Mouse (Mus musculus): ENCODE measurements around the gene Csnk1d. TPM values are rescaled to one million over a fixed set of nuclear protein-coding genes. Genes with fewer than 3 reads are reported as not detected.

The Csnk1d gene
- polyA plus RNA-seq, 1 experiment = 49.2 TPM

DNA sequence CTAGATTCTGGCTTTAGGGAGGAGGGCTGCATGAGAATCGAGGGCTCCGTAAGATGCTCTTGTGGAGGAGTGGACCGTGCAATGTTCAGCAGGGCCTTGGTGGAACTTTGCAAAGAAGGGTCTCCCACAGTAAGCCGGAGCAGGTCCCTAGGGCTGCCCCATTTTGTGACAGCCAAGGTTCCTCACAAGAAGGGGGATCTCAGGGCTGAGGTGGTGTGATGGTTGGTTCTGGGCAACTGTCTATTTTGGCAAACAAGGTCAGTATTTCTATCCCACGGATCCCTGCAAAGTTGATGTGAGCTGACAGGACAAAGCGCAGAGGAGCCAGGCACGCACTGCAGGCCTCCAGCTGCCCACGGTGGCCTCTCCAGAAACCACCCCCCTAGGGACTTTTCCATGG, 39.9 kb downstream of the Csnk1d start:
- no peak overlapping the region for H3K27ac ChIP-seq (ENCODE audit: insufficient read depth, low read length)
- DNase-seq (ENCODE audit: low read depth in 1 of 2, low spot score in 2 of 2) = no peak
- 0 out of 2 replicates have a peak, but pooled peaks cover 6% of the 10 kb centered on the region for H3K27me3 ChIP-seq (ENCODE audit: control insufficient read depth, insufficient read depth, low read length)
- peaks cover 11% of the 10 kb centered on the region; the same call in 1 of the 2 replicates for H3K4me1 ChIP-seq (ENCODE audit: control insufficient read depth, insufficient read depth, insufficient read length)
- peak overlapping the region; percentile 46; the same call in 1 of the 2 replicates for H3K4me3 ChIP-seq (ENCODE audit: extremely low read depth, insufficient read depth, insufficient read length)
- 60% methylated on average over 8 of the region's 8 CpGs for WGBS
- no peaks in the 10 kb centered on the region for H3K36me3 ChIP-seq (ENCODE audit: control insufficient read depth, insufficient read depth, low read length)
- TF ChIP-seq CTCF (IDR thresholded peaks at IDR 0.05; ENCODE audit: extremely low read depth, insufficient read depth, insufficient read length, insufficient replicate concordance) (no peak), POLR2A (IDR thresholded peaks at IDR 0.05; ENCODE audit: low read depth, low read length) (no peak)

DNA sequence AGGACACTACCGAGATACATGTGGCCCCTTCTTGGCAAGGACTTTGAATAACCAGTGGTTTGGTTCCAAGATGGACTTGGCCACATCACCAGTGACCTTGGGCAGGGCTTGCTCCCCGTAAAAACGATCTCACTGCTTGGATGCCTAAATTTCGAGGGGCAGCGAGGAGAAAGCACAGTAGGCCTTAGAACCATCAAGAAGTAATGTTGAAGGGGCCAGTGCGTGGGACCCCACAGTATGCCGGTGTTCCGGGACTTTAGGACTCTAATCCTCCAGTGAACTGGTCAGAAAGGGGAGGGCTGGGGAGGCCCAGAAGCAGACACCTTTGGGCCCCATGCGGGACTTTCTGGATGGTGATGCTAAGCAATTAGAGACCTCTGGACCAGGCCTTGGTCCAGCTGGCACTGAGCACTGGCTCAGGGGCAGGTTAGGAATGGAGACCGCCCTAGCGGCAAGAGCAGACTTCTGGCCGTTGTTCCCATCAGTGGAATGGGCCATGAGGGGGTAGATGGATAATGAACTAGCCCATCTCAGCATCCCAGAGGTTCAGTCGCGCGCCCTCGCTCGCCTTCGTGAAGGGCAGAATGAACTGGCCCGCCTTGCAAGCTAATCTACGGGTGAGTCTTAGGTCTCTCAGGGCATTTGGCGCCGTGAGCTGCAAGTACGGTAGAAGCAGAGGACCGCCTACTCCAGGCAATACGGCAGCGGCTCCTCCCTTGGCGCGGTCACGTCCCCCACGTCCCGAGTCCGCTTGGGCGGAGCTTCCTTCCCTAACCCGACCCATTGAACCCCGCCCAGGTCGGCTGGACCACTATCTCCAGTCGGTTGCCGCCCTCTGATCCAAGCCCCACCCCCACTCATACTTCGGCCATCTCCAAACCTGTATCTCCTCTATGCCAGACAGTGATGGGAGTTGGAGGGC, 40.6 kb downstream of the Csnk1d start:
- 14% methylated on average over 39 of the region's 39 CpGs for WGBS
- Histone ChIP-seq H3K27ac (ENCODE audit: insufficient read depth, low read length) (no peak overlapping the region), H3K4me1 (ENCODE audit: control insufficient read depth, insufficient read depth, insufficient read length) (peaks cover 11% of the 10 kb centered on the region; the same call in 1 of the 2 replicates), H3K4me3 (ENCODE audit: extremely low read depth, insufficient read depth, insufficient read length) (peak overlapping the region; percentile 46; the same call in 1 of the 2 replicates), H3K36me3 (ENCODE audit: control insufficient read depth, insufficient read depth, low read length) (no peaks in the 10 kb centered on the region), H3K27me3 (ENCODE audit: control insufficient read depth, insufficient read depth, low read length) (0 out of 2 replicates have a peak, but pooled peaks cover 6% of the 10 kb centered on the region)
- DNase-seq (ENCODE audit: low read depth in 1 of 2, low spot score in 2 of 2) = peak in 1 of 2 experiments; percentile 58
- no peak for TF ChIP-seq CTCF (IDR thresholded peaks at IDR 0.05; ENCODE audit: extremely low read depth, insufficient read depth, insufficient read length, insufficient replicate concordance)
- TF ChIP-seq POLR2A (IDR thresholded peaks at IDR 0.05; ENCODE audit: low read depth, low read length) = no peak

DNA sequence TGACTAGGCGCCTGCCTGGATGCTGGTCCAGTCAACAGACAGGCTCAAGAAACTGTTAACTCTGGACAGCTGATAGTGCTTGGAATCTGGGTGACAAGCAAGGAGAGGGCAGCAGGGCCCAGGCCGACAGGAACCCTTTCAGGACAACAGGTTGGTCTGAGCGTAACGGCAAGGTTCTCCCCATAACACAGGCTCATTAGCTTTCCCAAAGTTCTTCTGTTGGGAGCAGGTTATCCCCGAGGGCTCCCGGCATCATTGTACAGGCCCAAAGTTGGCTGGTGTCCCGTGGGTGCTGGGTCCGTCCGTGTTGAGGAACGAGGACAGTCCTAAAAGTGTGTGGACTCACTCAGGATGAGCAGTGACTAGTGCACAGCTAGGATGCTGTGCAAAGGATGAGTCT, 41.3 kb downstream of the Csnk1d start:
- TF ChIP-seq CTCF (IDR thresholded peaks at IDR 0.05; ENCODE audit: extremely low read depth, insufficient read depth, insufficient read length, insufficient replicate concordance) (no peak), POLR2A (IDR thresholded peaks at IDR 0.05; ENCODE audit: low read depth, low read length) (no peak)
- Histone ChIP-seq H3K27ac (ENCODE audit: insufficient read depth, low read length) (no peak overlapping the region), H3K27me3 (ENCODE audit: control insufficient read depth, insufficient read depth, low read length) (0 out of 2 replicates have a peak, but pooled peaks cover 6% of the 10 kb centered on the region), H3K4me3 (ENCODE audit: extremely low read depth, insufficient read depth, insufficient read length) (no peak overlapping the region), H3K4me1 (ENCODE audit: control insufficient read depth, insufficient read depth, insufficient read length) (peaks cover 11% of the 10 kb centered on the region; the same call in 1 of the 2 replicates), H3K36me3 (ENCODE audit: control insufficient read depth, insufficient read depth, low read length) (no peaks in the 10 kb centered on the region)
- no peak for DNase-seq (ENCODE audit: low read depth in 1 of 2, low spot score in 2 of 2)
- 88% methylated on average over 10 of the region's 10 CpGs for WGBS

DNA sequence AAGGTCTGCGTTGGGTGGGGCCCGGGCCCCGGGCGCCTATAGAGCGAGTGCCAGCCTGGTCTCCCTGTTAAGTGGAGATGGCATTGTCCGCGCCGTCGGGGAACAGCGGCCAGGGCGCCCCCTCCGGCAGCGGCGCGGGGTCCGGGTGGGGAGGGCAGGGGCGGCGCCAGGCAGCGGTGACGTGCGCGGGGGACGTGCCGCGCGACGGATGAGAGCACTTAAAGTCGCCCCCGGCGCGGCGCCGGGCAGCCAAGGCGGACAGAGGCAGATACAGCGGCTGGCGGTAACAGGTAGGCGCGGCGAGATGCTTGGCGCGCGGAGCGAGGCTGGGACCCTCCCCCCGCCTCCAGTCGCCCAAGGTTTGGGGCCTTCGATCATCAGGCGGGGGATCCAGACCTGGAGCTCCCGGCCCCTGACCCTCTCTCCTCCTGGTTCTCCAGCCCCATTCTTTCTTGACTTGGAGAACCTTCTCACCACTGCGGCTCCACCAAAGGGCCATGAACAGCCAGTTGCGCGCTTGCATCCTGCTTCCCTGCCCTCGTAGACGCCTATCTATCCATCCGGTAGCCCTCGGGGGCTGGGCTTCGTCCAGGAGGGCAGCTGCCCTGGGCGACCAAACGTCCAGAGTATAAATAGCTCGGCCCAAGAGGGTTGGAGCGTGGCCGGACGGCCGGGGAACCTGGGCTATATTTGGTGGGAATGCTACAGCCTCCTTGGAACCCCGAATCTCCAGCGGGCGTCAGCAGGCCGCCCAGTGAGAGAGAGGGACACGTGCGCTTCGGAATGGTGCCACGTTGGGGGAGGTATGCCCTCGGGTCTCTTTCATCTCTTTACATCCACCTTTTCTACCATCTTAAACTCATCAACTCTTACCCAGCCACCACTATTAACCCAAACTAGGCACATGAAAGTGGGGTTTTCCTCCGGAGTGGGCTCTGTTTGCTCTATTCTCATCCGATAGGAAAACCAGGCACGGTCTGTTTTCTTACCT, 42.0 kb downstream of the Csnk1d start:
- TF ChIP-seq CTCF (IDR thresholded peaks at IDR 0.05; ENCODE audit: extremely low read depth, insufficient read depth, insufficient read length, insufficient replicate concordance) (no peak), POLR2A (IDR thresholded peaks at IDR 0.05; ENCODE audit: low read depth, low read length) (no peak; the same call in 1 of the 2 replicates)
- Histone ChIP-seq H3K4me1 (ENCODE audit: control insufficient read depth, insufficient read depth, insufficient read length) (peaks cover 11% of the 10 kb centered on the region; the same call in 1 of the 2 replicates), H3K27ac (ENCODE audit: insufficient read depth, low read length) (peak overlapping the region; percentile 40), H3K27me3 (ENCODE audit: control insufficient read depth, insufficient read depth, low read length) (0 out of 2 replicates have a peak, but pooled peaks cover 6% of the 10 kb centered on the region), H3K4me3 (ENCODE audit: extremely low read depth, insufficient read depth, insufficient read length) (peak overlapping the region; percentile 57), H3K36me3 (ENCODE audit: control insufficient read depth, insufficient read depth, low read length) (no peaks in the 10 kb centered on the region)
- peak in 1 of 2 experiments; percentile 27 for DNase-seq (ENCODE audit: low read depth in 1 of 2, low spot score in 2 of 2)
- 24% methylated on average over 58 of the region's 75 CpGs for WGBS

DNA sequence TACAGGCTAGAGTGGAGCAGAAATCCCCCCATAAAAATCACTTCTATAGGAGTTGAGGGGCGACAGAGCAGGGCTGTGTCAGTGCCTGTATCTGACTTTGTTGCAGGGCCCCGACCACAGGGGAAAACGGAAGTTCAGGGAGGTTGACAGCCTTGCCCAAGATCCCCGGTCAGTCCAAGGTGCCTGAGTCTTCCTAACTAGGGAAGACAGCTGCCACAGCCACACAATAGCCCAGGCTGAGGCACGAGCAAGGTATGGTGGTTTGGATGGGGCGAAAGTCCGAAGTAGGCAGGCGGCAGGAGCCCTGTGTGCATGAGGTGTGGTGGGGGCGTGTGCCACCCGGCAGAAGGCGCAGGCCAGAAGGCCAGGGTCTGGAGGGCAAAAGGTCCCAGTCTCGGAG, 42.8 kb downstream of the Csnk1d start, which contains the start of gene Slc16a3:
TSS of gene Slc16a3 (plus strand) at position 153 of the 400 bp plus-strand sequence.
- Histone ChIP-seq H3K27ac (ENCODE audit: insufficient read depth, low read length) (peak within 1 kb of the TSS; percentile 40), H3K4me3 (ENCODE audit: extremely low read depth, insufficient read depth, insufficient read length) (peak within 1 kb of the TSS; percentile 57), H3K4me1 (ENCODE audit: control insufficient read depth, insufficient read depth, insufficient read length) (peaks cover 11% of the 10 kb centered on the region; the same call in 1 of the 2 replicates), H3K27me3 (ENCODE audit: control insufficient read depth, insufficient read depth, low read length) (0 out of 2 replicates have a peak, but pooled peaks cover 6% of the 10 kb centered on the region), H3K36me3 (ENCODE audit: control insufficient read depth, insufficient read depth, low read length) (no peaks in the 10 kb centered on the region)
- no peak for DNase-seq (ENCODE audit: low read depth in 1 of 2, low spot score in 2 of 2)
- TF ChIP-seq POLR2A (IDR thresholded peaks at IDR 0.05; ENCODE audit: low read depth, low read length) (no peak), CTCF (IDR thresholded peaks at IDR 0.05; ENCODE audit: extremely low read depth, insufficient read depth, insufficient read length, insufficient replicate concordance) (no peak)
- 5% methylated on average over 12 of the region's 12 CpGs for WGBS

DNA sequence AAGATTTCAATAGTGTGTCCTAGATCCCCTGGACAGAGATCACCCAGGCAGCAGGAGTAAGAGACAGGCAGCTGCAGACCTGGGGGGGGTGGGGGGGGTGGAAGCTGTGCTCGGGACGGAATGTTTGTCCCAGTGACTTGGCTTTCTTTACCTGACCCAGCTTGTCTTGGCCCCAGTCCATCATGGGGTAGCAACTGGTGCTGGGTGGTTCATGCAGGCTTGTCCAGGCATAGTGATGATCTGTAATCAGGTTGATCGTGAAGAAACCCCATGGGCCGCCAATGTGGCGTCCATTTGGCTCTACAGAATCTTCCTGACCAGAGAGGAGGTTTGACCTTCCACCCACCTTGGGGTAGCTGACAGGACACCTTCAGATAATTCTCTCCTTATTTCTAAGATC, 45.2 kb downstream of the Csnk1d start:
- 89% methylated on average over 5 of the region's 5 CpGs for WGBS
- Histone ChIP-seq H3K4me3 (ENCODE audit: extremely low read depth, insufficient read depth, insufficient read length) (no peak overlapping the region), H3K27ac (ENCODE audit: insufficient read depth, low read length) (no peak overlapping the region), H3K27me3 (ENCODE audit: control insufficient read depth, insufficient read depth, low read length) (0 out of 2 replicates have a peak, but pooled peaks cover 6% of the 10 kb centered on the region), H3K36me3 (ENCODE audit: control insufficient read depth, insufficient read depth, low read length) (no peaks in the 10 kb centered on the region), H3K4me1 (ENCODE audit: control insufficient read depth, insufficient read depth, insufficient read length) (peaks cover 8% of the 10 kb centered on the region; the same call in 1 of the 2 replicates)
- no peak for DNase-seq (ENCODE audit: low read depth in 1 of 2, low spot score in 2 of 2)
- TF ChIP-seq POLR2A (IDR thresholded peaks at IDR 0.05; ENCODE audit: low read depth, low read length) (no peak), CTCF (IDR thresholded peaks at IDR 0.05; ENCODE audit: extremely low read depth, insufficient read depth, insufficient read length, insufficient replicate concordance) (no peak)

Measured in spleen, adult 2 months (tissue).